Mouse (Mus musculus) spleen, postnatal 10 days (tissue): ENCODE measurements around the gene Pip4p1.
A peak's percentile ranks its signal among the peaks of the same experiment; 100 is the strongest.
"Not testable (repeated sequence)": the region's sequence is repeated elsewhere in the genome, so short reads cannot be mapped to it uniquely, and the experiment has no call there.

Experiments
- DNase-seq, 2 experiments: peaks; one replicate each; pipeline ENCODE4 v3.0.0; 2021 to 2022; ENCODE audit warnings: low spot score in 2 of 2

Pip4p1 gene

DNA sequence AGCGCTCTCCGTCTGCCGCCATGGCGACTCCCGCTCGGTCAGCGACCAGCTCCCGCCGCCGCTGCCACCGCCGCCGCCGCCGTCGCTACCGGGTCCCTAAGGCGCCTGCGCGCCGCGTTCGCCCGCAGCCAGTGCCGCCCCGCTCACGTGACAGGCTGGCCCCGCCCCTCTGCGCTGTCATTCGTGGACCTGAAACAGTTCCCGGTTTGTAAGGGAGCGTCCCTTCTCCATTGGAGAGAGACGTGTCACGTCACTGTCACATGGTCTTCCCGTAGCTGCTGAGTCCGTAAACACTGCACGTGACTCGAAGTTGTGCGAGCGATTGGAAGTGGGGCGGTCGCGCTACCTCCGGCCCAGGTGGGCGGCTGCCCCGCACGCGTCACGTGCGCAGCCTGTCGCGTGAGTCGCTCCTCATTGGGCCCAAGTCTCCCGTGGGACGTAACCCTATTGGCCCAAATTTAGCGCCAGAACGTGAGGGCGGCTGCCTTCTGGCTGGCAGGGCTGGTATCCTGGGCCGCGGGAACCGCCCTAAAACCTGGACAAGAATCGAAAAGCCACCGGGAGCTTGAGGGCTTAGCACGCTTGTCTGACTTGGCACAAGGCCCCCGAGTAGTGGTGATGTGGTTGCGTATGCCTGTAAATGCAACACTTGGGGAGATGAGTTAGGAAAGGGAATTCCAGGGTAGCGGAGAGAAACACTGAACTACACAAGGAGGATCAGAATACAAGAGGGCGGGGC, at the start of gene Pip4p1, which contains the start of gene Pnp:
TSS of gene Pip4p1 (minus strand) at position 103 of the 739 bp plus-strand sequence.
TSS of gene Pnp (plus strand) at position 329 of the 739 bp plus-strand sequence.
- peak; percentile 99 to 100 for DNase-seq

GRCm38 (mm10) chr14:50979631-50980030, 49.0 kb upstream of the Pip4p1 start:
- no peak for DNase-seq

DNA sequence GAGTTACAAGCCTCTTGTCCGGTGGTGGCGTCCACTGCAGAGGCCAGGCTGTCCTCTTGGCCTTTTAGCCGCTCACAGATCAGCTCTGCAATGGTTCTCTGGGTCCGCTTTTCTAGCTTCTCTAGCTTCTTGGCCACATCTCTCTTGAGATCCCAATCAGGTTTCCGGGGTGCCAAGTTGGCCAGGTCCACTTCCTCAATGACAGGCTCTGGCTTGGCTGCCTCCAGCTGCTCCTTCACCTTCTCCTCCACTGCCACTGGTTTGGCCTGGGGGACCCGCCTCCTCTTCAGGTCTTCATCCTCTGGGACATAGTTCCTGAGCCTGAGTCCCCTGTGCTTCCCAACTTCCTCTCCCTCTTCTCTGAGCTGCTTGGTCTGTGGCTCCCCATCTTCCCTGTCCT, 47.8 kb upstream of the Pip4p1 start:
- DNase-seq, result not testable (repeated sequence)

- no peak for DNase-seq
Observed at GRCm38 (mm10) chr14:50976674-50977073, 46.0 kb upstream of the Pip4p1 start.

DNA sequence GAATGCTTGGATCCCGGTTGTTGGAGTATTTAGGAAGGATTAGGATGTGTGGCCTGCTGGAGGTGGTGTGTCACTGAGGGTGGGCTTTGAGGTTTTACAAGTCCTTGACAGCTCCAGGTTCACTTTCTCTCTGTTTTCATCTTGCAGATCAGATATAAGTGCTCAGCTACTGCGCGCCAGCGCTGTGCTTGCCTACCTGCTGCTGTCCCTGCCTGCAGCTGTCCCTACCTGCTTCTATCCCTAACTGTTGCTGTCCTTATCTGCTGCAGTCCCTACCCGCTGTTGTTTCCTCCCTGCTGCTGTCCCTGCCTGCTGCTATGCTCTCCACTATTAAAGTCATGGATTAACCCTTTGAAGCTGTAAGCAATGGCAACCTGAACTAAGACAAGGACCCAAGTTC, 44.3 kb upstream of the Pip4p1 start:
- no peak for DNase-seq

DNA sequence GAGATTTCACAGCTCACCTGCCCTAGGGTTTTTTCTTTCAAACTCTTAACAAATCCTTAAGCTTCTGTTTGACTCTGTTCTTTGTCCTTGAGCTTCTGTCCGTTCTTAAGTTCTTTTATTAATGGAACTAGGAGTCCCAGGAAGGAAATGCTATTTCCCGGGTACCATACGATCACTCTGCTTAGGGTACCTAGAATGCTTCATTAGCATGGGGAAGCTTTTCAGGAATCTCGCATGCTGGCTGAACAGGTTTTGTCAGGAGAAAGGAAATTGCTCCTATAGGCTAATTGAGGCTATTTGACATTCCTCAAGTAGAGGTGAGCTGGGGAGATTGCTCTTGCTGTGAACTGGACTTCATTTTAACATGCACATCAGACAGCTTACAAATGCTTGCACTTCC, 43.0 kb upstream of the Pip4p1 start:
- no peak for DNase-seq

DNA sequence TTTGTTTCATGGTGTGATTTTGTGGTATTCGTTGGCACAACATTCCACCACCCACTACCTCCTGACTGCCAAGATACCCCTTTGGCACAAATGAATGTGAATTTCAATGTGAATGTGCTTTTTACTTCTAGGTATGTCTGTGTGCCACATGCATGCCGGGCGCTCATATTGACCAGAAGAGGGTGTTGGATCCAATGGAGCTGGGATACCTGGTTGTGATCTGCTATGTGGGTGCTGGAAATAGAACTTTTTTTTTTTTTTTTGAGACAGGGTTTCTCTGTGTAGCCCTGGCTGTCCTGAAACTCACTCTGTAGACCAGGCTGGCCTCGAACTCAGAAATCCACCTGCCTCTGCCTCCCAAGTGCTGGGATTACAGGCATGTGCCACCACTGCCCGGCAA, 42.4 kb upstream of the Pip4p1 start:
- DNase-seq, result not testable (repeated sequence)

DNA sequence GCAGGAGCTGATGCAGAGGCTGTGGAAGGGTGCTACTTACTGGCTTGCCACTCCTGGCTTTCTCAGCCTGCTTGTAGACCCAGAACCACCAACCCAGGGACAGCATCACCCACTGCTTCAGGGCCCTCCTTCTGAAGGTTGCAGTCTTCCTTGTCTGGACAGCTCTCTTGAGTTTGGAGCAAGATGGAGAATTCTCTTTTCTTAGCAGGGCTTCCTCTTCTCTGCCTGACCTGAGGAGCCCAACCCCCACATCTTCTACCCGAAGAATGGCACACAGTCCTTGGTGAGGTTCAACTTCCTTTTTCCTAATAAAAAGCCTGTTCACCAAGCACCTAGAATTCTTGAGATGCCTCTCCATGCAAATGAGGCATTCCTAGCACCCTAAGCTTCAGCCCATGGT, 40.2 kb upstream of the Pip4p1 start:
- DNase-seq, result no peak

- no peak for DNase-seq
Observed at GRCm38 (mm10) chr14:50969558-50970544, 39.2 kb upstream of the Pip4p1 start.

DNA sequence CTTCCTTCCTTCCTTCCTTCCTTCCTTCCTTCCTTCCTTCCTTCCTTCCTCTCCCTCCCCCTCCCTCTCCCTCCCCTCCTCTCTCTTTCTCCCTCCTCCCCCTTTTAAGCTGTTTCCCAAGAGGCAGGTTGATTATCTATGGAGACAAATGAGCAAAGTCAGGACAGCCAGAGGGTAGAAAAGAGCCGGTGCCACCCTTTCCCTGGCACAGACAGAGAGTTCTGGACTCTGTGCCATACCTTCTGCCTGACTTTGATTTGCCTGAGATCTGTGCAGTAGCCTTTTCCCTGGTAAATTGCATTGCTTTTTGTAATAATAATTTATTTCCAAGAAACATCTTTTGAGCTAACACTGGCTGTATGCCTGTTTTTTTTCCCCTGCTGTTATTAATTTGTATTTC, 38.4 kb upstream of the Pip4p1 start:
- DNase-seq, result no peak

GRCm38 (mm10) chr14:50968216-50968980, 37.7 kb upstream of the Pip4p1 start:
- no peak for DNase-seq

- DNase-seq, result not testable (repeated sequence)
Observed at GRCm38 (mm10) chr14:50958289-50958995, 27.8 kb upstream of the Pip4p1 start.

DNA sequence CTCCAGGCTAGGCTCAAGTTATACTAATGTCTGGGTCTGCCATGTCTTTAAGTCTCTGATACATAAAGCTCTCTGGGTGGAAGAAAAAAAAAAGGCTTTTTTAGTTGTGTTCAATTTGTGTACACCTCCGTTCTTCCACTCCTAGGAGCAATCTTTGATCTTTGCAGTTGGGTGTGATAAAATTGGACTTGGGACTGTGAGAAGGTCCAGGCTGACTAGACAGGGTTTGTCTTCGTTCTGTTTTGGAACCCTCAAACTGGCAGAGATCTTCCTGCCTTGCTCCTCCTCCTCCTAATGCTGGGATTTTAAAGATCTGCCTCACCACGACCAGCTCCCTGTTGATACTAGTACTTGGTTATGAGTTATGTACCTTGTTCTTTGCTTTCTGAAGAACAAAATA, 26.5 kb upstream of the Pip4p1 start:
- DNase-seq, result not testable (repeated sequence)

- DNase-seq, result not testable (repeated sequence)
Observed at GRCm38 (mm10) chr14:50956724-50957123, 26.1 kb upstream of the Pip4p1 start.

DNA sequence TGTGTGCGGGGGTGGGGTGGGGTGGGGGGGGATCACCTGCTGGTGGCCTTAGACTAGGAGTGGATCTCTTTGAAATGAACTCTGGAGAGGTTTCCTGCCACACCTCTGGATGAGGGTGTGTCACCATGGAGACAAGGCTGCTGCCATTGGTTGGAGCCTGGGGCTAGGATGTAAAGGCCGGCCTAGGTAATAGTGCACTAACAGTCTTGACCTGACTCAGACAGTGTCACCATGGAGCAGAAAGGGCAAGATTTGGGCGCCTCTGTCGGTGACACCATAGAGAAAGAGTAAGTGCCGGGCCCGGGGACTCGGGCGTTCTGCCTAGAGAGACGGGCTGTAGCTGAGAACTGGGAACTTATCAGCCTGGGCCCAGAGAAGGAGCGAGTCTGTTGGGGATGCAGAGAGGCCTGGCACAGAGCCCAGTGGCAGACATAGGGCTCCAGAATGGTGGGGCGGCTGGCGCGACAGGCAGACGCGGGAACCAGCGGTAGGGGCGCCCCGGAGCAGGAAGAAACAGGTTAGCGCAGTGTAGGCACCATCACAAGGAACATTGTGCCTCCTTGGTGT, 25.4 kb upstream of the Pip4p1 start, which contains the start of gene Pnp2:
TSS of gene Pnp2 (plus strand) at position 51 of the 567 bp plus-strand sequence.
- peak; percentile 82 to 83 for DNase-seq

- DNase-seq, result no peak
Observed at GRCm38 (mm10) chr14:50955487-50955886, 24.8 kb upstream of the Pip4p1 start.

DNA sequence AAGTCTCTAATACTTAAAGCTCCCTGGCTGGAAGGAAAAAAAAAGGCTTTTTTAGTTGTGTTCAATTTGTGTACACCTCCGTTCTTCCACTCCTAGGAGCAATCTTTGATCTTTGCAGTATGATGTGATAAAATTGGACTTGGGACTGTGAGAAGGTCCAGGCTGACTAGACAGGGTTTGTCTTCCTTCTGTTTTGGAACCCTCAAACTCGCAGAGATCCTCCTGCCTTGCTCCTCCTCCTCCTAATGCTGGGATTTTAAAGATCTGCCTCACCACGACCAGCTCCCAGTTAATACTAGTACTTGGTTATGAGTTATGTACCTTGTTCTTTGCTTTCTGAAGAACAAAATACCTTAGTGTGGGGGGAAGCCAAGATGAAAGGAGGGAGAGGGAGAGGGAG, 14.9 kb upstream of the Pip4p1 start:
- not testable (repeated sequence) for DNase-seq

DNA sequence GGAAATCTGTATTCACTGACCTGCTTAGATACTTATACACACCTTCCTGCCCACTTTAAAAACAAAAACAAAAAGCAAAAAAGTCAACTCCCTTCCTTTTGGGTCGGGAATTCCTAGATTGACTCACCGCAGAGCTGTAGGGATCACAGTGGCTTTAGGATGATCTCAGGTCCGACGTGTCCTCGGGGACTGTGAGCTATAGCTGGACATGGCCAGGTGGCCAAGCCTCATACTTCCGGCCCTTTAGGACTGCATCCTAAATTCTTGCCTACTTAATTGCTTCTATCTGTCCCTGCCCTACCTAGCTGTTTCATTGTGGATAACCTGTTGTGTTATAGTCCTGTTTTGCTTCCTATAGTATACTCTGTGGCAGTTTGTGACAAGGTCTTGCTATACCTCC, 14.4 kb upstream of the Pip4p1 start:
- not testable (repeated sequence) for DNase-seq

- DNase-seq, result not testable (repeated sequence)
Observed at GRCm38 (mm10) chr14:50944668-50945033, 14.0 kb upstream of the Pip4p1 start.

DNA sequence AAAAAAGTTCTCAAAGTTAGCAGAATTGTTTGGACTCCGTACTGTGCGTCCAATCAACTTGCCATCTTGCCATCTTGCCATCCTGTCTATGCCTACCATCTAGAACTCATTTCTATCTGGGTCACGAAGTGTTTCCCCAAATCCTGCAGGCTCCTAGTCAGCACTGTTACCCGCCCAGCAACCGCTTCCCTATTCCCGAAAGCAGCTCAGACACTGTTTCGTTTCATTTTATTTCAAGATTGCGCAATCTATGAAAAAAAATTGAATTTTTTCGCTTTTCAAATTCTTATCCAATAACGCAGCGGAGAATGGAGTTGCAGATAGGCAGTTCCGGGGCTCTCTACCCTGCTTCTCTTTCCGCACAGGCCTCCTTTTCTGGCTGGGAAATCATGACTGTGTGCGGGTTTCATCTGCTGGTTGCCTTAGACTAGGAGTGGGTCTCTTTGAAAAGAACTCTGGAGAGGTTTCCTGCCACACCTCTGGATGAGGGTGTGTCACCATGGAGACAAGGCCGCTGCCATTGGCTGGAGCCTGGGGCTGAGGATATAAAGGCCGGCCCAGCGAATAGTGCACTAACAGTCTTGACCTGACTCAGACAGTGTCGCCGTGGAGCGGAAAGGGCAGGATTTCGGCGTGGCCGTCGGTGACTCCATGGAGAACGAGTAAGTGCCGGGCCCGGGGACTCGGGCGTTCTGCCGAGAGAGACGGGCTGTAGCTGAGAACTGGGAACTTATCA, 13.4 kb upstream of the Pip4p1 start, which contains the start of gene Gm49342:
TSS of gene Gm49342 (plus strand) at position 586 of the 736 bp plus-strand sequence.
- peak; percentile 95 to 98 for DNase-seq
